8 mouse cellular contexts compared by ENCODE assay signal in genomic region chr2:157418206-157418605, GRCm38 (mm10). TPM values are rescaled to one million over a fixed set of nuclear protein-coding genes. Genes with fewer than 3 reads are reported as not detected.
DNase-seq lines count a peak whose midpoint lies in the region; ATAC-seq lines count a peak whose summit lies in the region.

Src (plus strand) TSS chr2:157418444.

- H3K9ac ChIP-seq in kidney, embryonic 15.5 days, result no peak within 1 kb of the TSS
- H3K9ac ChIP-seq in hindbrain, embryonic 16.5 days (ENCODE audit: low read depth, low read length), result peak within 1 kb of the TSS; percentile 17; the same call in 1 of the 2 replicates

- ATAC-seq in kidney, embryonic 15.5 days (replicated peaks; ENCODE audit: low FRiP score), result no peak
- ATAC-seq in hindbrain, embryonic 16.5 days, result no peak

- H3K27ac ChIP-seq in kidney, embryonic 15.5 days, result peak within 1 kb of the TSS; percentile 14; the same call in 1 of the 2 replicates
- H3K27ac ChIP-seq in hindbrain, embryonic 16.5 days (ENCODE audit: low read depth, low read length), result 0 out of 2 replicates have a peak within 1 kb of the TSS, but pooled peaks have one; percentile 3
- peak within 1 kb of the TSS; percentile 71 for H3K27ac ChIP-seq in midbrain, embryonic 10.5 days (replicated peaks)

- H3K27me3 ChIP-seq in kidney, embryonic 15.5 days, result no peaks in the 10 kb centered on the region
- no peaks in the 10 kb centered on the region for H3K27me3 ChIP-seq in hindbrain, embryonic 16.5 days (replicated peaks; ENCODE audit: control insufficient read depth, insufficient read depth, low read length)
- H3K27me3 ChIP-seq in midbrain, embryonic 10.5 days (ENCODE audit: low read depth, poor library complexity, severe bottlenecking), result peaks cover 29% of the 10 kb centered on the region

- H3K4me1 ChIP-seq in kidney, embryonic 15.5 days, result peaks cover 39% of the 10 kb centered on the region
- H3K4me1 ChIP-seq in hindbrain, embryonic 16.5 days (ENCODE audit: control insufficient read depth, insufficient read depth, low read depth, low read length), result peaks cover 8% of the 10 kb centered on the region
- peaks cover 45% of the 10 kb centered on the region for H3K4me1 ChIP-seq in midbrain, embryonic 10.5 days

- peak within 1 kb of the TSS; percentile 13; the same call in 1 of the 2 replicates for H3K4me2 ChIP-seq in kidney, embryonic 15.5 days
- H3K4me2 ChIP-seq in hindbrain, embryonic 16.5 days (ENCODE audit: low read length), result peak within 1 kb of the TSS; percentile 6; the same call in 1 of the 2 replicates

- H3K4me3 ChIP-seq in kidney, embryonic 15.5 days (replicated peaks), result no peak within 1 kb of the TSS
- H3K4me3 ChIP-seq in hindbrain, embryonic 16.5 days (ENCODE audit: low read length), result no peak within 1 kb of the TSS
- peak within 1 kb of the TSS; percentile 0; the same call in 1 of the 2 replicates for H3K4me3 ChIP-seq in midbrain, embryonic 10.5 days

- H3K9me3 ChIP-seq in kidney, embryonic 15.5 days (replicated peaks), result no peaks in the 10 kb centered on the region
- H3K9me3 ChIP-seq in hindbrain, embryonic 16.5 days (ENCODE audit: control insufficient read depth, low read length), result no peaks in the 10 kb centered on the region
- H3K9me3 ChIP-seq in midbrain, embryonic 10.5 days (replicated peaks), result no peaks in the 10 kb centered on the region

- DNase-seq in kidney, postnatal 4 days, result no peak
- DNase-seq in adrenal gland, postnatal 25 days, result no peak
- no peak for DNase-seq in midbrain, embryonic 10.5 days (ENCODE audit: low spot score)
- DNase-seq in thymus, postnatal 4 days, result no peak
- no peak for DNase-seq in cerebellum, adult 8-10 months
- DNase-seq in right cerebral cortex, adult 18-20 months, result no peak

- H3K36me3 ChIP-seq in kidney, embryonic 15.5 days, result no peaks in the 10 kb centered on the region
- no peaks in the 10 kb centered on the region for H3K36me3 ChIP-seq in hindbrain, embryonic 16.5 days (ENCODE audit: control insufficient read depth, insufficient read depth, low read length)
- H3K36me3 ChIP-seq in midbrain, embryonic 10.5 days, result no peaks in the 10 kb centered on the region

- 28% methylated on average over 13 of the region's 13 CpGs for WGBS in kidney, embryonic 15.5 days
- 31% methylated on average over 13 of the region's 13 CpGs for WGBS in hindbrain, embryonic 16.5 days
- WGBS in midbrain, embryonic 10.5 days, result 18% methylated on average over 13 of the region's 13 CpGs

RNA-seq across cellular contexts. Expression of gene Src, which starts in this region (rescaled TPM):
- polyA plus RNA-seq in kidney, embryonic 15.5 days (2015; fragmentation: Nextera tagmentation; extraction: Ambion mirVana), result 17.6 and 18.2 TPM in 2 replicates
- 18.1 and 19.4 TPM in 2 replicates for total RNA-seq in adrenal gland, postnatal 25 days (2021)
- polyA plus RNA-seq in hindbrain, embryonic 16.5 days (2015; fragmentation: Nextera tagmentation; extraction: Ambion mirVana), result 26.5 and 29.9 TPM in 2 replicates
- 16.1 and 19.3 TPM in 2 replicates for polyA plus RNA-seq in midbrain, embryonic 10.5 days (2016; fragmentation: Nextera tagmentation; extraction: Ambion mirVana)

Comparison
In these comparisons a context has a peak if more than half of its experiments do, and no peak if none do; other contexts are left out.
1. H3K27ac ChIP-seq: peak in every context shown above with its lines; median percentile 71 in midbrain, embryonic 10.5 days; 14 in kidney, embryonic 15.5 days; 3 in hindbrain, embryonic 16.5 days.